Mouse (Mus musculus) brain, embryonic 14.5 days (tissue): ENCODE measurements around the gene Lamb3.

ENCODE experiments used
- CTCF ChIP-seq: fragments of 200-500 bp; IDR thresholded peaks from 2 replicates; pipeline ENCODE4 v1.5.1; 2012; ENCODE audit warnings: inconsistent platforms, mild to moderate bottlenecking, moderate library complexity, borderline replicate concordance; ENCODE audit not compliant: insufficient read depth, insufficient read length; ENCODE audit errors: extremely low read depth
- POLR2A ChIP-seq: fragments of 200-500 bp; IDR thresholded peaks from 2 replicates; pipeline ENCODE4 v1.6.1; 2012; ENCODE audit warnings: mild to moderate bottlenecking, inconsistent platforms, borderline replicate concordance; ENCODE audit not compliant: poor library complexity, insufficient read depth, insufficient read length, severe bottlenecking; ENCODE audit errors: extremely low read depth

- TF ChIP-seq CTCF (no peak), POLR2A (no peak)
Observed at GRCm38 (mm10) chr1:193225531-193225930, 18.0 kb downstream of the Lamb3 start.
